Mouse (Mus musculus): Measurements from ENCODE around the gene Pde8b. TPM values are rescaled to one million over a fixed set of nuclear protein-coding genes. Genes with fewer than 3 reads are reported as not detected.
A peak's percentile ranks its signal among the peaks of the same experiment; 100 is the strongest.

The Pde8b gene
- polyA plus RNA-seq, 1 experiment, result 1.2 TPM

DNA sequence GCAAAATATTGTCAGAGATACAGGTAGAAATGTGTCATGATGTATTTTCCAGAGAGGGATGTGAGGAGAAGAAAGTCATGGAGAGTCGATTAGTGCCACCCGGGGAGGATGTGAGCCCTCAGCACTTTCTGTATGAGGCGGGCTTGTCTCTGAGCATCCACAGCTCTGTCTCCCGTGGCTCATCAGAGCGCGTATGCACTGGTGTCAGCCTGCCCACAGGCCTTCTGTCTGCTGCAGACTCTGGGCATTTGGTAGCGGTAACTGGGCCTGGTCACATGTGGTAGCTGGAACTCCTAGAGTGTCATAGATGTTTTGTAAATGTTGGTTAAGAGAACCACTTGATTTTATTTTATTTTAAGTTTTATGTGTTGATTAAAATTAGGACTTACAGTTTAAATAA is 240.9 kb downstream of the Pde8b start:
- H3K9ac ChIP-seq (ENCODE audit: low read depth, poor library complexity, severe bottlenecking), result no peak overlapping the region
- H3K36me3 ChIP-seq (ENCODE audit: control insufficient read depth, insufficient read depth, low read length, poor library complexity, severe bottlenecking), result no peaks in the 10 kb centered on the region
- TF ChIP-seq CTCF (IDR thresholded peaks at IDR 0.05; ENCODE audit: low read depth, low read length) (no peak), EP300 (IDR thresholded peaks at IDR 0.05; ENCODE audit: insufficient read depth, low read depth, low read length) (no peak), POLR2A (IDR thresholded peaks at IDR 0.05; ENCODE audit: insufficient read depth, low read length) (no peak)
- no peaks in the 10 kb centered on the region for H3K27me3 ChIP-seq (ENCODE audit: control insufficient read depth, insufficient read depth, low read length, poor library complexity, severe bottlenecking)
- H3K4me1 ChIP-seq (ENCODE audit: control insufficient read depth, insufficient read depth, low read length), result no peaks in the 10 kb centered on the region
- no peak overlapping the region for H3K27ac ChIP-seq (ENCODE audit: insufficient read depth, low read length)
- H3K9me3 ChIP-seq (replicated peaks; ENCODE audit: control insufficient read depth, insufficient read depth, low read length, poor library complexity, severe bottlenecking), result no peaks in the 10 kb centered on the region
- no peak overlapping the region for H3K4me3 ChIP-seq (ENCODE audit: low read depth, low read length)

DNA sequence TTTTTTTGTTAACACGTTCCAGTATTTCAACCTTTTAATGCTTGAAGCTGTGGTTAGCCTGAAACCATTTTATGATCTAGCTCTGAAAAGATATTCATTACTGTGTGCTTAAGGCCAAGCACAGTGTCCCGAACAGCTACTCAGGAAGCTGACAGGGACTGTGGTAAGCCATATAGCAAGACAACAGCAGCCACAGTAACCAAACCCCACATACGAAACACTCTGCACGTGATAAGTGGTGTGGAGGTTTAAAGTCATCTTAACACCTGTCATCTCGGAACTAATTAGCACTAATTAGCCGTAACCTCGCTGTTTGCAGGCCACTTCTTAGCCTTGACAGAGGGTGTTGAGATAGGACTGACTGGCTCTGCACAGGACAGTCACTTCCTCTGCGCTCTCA is 242.9 kb downstream of the Pde8b start:
- Histone ChIP-seq H3K9ac (ENCODE audit: low read depth, poor library complexity, severe bottlenecking) (no peak overlapping the region), H3K4me1 (ENCODE audit: control insufficient read depth, insufficient read depth, low read length) (no peaks in the 10 kb centered on the region)
- TF ChIP-seq POLR2A (IDR thresholded peaks at IDR 0.05; ENCODE audit: insufficient read depth, low read length) (no peak), EP300 (IDR thresholded peaks at IDR 0.05; ENCODE audit: insufficient read depth, low read depth, low read length) (no peak), CTCF (IDR thresholded peaks at IDR 0.05; ENCODE audit: low read depth, low read length) (no peak)

DNA sequence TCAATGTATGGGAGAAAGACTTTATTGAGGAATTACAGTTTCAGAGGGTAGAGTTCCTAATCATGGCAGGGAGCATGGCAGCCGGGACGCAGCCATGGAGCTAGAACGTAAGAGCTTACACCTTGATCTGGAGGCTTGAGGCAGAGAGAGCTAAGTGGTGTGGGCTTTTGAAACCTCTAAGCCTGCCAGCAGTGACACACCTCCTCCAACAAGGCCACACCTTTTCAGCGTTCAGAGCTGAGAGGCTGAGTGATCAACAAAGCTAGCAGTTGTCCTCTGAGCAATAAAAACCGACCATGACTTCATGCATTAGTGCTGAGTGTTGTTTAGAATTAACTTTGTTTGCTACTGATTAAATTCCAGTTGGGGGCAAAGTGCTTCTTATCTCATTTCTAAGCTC is 259.6 kb downstream of the Pde8b start:
- H3K4me1 ChIP-seq (ENCODE audit: control insufficient read depth, insufficient read depth, low read length), result no peaks in the 10 kb centered on the region
- no peaks in the 10 kb centered on the region for H3K27me3 ChIP-seq (ENCODE audit: control insufficient read depth, insufficient read depth, low read length, poor library complexity, severe bottlenecking)
- no peak overlapping the region for H3K9ac ChIP-seq (ENCODE audit: low read depth, poor library complexity, severe bottlenecking)
- H3K9me3 ChIP-seq (replicated peaks; ENCODE audit: control insufficient read depth, insufficient read depth, low read length, poor library complexity, severe bottlenecking), result no peaks in the 10 kb centered on the region
- no peak overlapping the region for H3K27ac ChIP-seq (ENCODE audit: insufficient read depth, low read length)
- no peak overlapping the region for H3K4me3 ChIP-seq (ENCODE audit: low read depth, low read length)
- TF ChIP-seq CTCF (IDR thresholded peaks at IDR 0.05; ENCODE audit: low read depth, low read length), result no peak
- TF ChIP-seq EP300 (IDR thresholded peaks at IDR 0.05; ENCODE audit: insufficient read depth, low read depth, low read length), result no peak
- TF ChIP-seq POLR2A (IDR thresholded peaks at IDR 0.05; ENCODE audit: insufficient read depth, low read length), result no peak
- no peaks in the 10 kb centered on the region for H3K36me3 ChIP-seq (ENCODE audit: control insufficient read depth, insufficient read depth, low read length, poor library complexity, severe bottlenecking)

More for the DNA sequence above, 242.9 kb downstream of the Pde8b start:
- Histone ChIP-seq H3K27ac (ENCODE audit: insufficient read depth, low read length) (no peak overlapping the region), H3K27me3 (ENCODE audit: control insufficient read depth, insufficient read depth, low read length, poor library complexity, severe bottlenecking) (no peaks in the 10 kb centered on the region), H3K9me3 (replicated peaks; ENCODE audit: control insufficient read depth, insufficient read depth, low read length, poor library complexity, severe bottlenecking) (no peaks in the 10 kb centered on the region), H3K36me3 (ENCODE audit: control insufficient read depth, insufficient read depth, low read length, poor library complexity, severe bottlenecking) (no peaks in the 10 kb centered on the region), H3K4me3 (ENCODE audit: low read depth, low read length) (no peak overlapping the region)

DNA sequence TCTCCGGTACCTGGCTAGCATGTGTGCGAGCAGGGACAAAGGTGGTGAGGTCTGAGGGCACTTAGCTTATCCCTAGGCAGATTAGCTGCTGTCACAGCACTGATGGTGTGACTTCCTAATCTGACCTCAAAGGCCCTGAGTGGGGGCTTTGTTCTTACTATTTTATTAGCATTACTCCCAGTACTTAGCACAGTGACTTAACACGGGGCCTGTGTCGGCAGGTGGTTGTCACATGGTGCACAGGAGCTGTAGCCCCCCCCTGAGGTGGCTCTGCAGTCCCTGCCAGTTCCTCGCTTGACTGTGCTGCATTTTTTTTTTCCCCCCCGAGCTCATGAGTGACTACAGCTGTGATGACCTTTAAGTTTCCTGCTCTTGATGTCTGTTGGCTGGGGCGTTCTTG is 271.1 kb downstream of the Pde8b start:
- no peak for TF ChIP-seq POLR2A (IDR thresholded peaks at IDR 0.05; ENCODE audit: insufficient read depth, low read length)
- TF ChIP-seq CTCF (IDR thresholded peaks at IDR 0.05; ENCODE audit: low read depth, low read length), result no peak
- TF ChIP-seq EP300 (IDR thresholded peaks at IDR 0.05; ENCODE audit: insufficient read depth, low read depth, low read length), result no peak
- no peak overlapping the region for H3K27ac ChIP-seq (ENCODE audit: insufficient read depth, low read length)
- no peaks in the 10 kb centered on the region for H3K9me3 ChIP-seq (replicated peaks; ENCODE audit: control insufficient read depth, insufficient read depth, low read length, poor library complexity, severe bottlenecking)
- no peak overlapping the region for H3K9ac ChIP-seq (ENCODE audit: low read depth, poor library complexity, severe bottlenecking)
- H3K4me3 ChIP-seq (ENCODE audit: low read depth, low read length), result no peak overlapping the region
- no peaks in the 10 kb centered on the region for H3K36me3 ChIP-seq (ENCODE audit: control insufficient read depth, insufficient read depth, low read length, poor library complexity, severe bottlenecking)
- H3K27me3 ChIP-seq (ENCODE audit: control insufficient read depth, insufficient read depth, low read length, poor library complexity, severe bottlenecking), result no peaks in the 10 kb centered on the region
- no peaks in the 10 kb centered on the region for H3K4me1 ChIP-seq (ENCODE audit: control insufficient read depth, insufficient read depth, low read length)

DNA sequence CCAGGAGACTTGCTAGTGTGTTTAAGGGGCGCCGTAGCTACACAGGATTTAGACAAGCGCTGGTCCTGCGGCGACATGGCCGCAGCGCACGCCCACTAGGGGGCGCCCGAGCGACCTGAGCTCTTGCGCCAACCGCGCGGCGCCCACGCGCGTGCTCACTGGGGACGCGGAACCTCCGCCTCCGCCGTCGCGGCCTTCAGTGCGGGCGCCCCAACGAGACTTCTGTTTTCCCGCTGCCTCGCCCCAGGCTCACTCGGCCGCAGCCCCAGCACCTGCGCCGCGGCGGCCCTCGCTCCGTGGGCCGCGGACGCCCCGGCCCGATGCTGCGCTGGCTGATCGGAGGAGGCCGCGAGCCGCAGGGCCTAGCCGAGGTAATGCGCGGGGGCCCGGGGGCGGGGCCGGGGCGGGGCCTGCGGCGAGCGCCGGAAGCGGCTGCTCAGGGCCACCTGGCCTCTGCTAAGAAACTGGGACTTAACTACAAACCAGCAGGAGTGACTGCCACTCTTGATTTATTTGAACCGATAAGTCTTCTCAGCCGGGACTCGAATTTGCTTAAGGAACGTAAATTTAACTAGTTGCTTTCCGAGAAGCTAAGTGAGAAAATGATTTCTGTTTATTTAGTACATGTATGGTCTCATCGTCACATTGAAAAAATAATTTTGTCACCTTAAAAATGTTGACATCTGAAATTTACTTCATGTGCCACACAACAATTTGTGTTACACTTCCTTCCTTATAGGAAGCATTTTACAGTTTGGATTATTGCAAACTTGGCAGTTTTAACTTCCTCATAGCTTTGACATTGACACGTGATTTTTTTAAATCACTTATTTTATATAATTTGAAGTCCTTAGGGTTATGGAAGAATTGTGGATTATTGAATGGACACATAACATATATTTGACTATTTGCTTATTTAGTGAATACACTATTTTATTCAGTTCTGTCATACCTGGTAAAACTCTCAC is 273.6 kb downstream of the Pde8b start, which contains the start of gene Wdr41:
Gene Wdr41, plus strand, starts transcription at position 126 of the 968 bp plus-strand sequence.
- Histone ChIP-seq H3K27me3 (ENCODE audit: control insufficient read depth, insufficient read depth, low read length, poor library complexity, severe bottlenecking) (no peaks in the 10 kb centered on the region), H3K4me1 (ENCODE audit: control insufficient read depth, insufficient read depth, low read length) (no peaks in the 10 kb centered on the region), H3K4me3 (ENCODE audit: low read depth, low read length) (peak within 1 kb of the TSS; percentile 72), H3K9me3 (replicated peaks; ENCODE audit: control insufficient read depth, insufficient read depth, low read length, poor library complexity, severe bottlenecking) (no peaks in the 10 kb centered on the region), H3K9ac (ENCODE audit: low read depth, poor library complexity, severe bottlenecking) (peak within 1 kb of the TSS; percentile 95), H3K27ac (ENCODE audit: insufficient read depth, low read length) (no peak within 1 kb of the TSS), H3K36me3 (ENCODE audit: control insufficient read depth, insufficient read depth, low read length, poor library complexity, severe bottlenecking) (no peaks in the 10 kb centered on the region)
- TF ChIP-seq POLR2A (IDR thresholded peaks at IDR 0.05; ENCODE audit: insufficient read depth, low read length) (no peak), CTCF (IDR thresholded peaks at IDR 0.05; ENCODE audit: low read depth, low read length) (peak; percentile 87)

DNA sequence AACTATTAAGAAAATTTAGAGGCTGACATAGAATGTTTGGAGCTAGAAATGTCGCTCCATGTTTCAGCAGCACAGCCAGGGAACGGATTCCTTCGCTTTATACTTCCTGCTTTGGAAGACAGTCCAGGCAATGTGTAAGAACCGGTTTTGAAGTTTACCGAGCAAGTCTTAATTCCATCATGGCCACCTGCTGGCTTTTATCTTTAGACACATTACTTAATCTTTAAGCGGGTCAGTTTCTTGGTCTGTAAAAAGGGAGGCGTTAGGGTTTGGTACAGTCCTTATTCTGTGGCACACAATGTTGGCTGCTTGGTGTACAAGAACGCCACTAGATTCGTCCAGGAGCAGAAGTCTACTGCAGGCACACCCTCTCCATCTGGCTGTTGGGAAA is 274.3 kb downstream of the Pde8b start:
- no peak overlapping the region for H3K27ac ChIP-seq (ENCODE audit: insufficient read depth, low read length)

More for the DNA sequence above, 274.3 kb downstream of the Pde8b start:
- no peaks in the 10 kb centered on the region for H3K36me3 ChIP-seq (ENCODE audit: control insufficient read depth, insufficient read depth, low read length, poor library complexity, severe bottlenecking)
- H3K9ac ChIP-seq (ENCODE audit: low read depth, poor library complexity, severe bottlenecking), result 0 out of 2 replicates have a peak overlapping the region, but pooled peaks have one; percentile 30
- no peaks in the 10 kb centered on the region for H3K27me3 ChIP-seq (ENCODE audit: control insufficient read depth, insufficient read depth, low read length, poor library complexity, severe bottlenecking)
- H3K4me3 ChIP-seq (ENCODE audit: low read depth, low read length), result peak overlapping the region; percentile 11; the same call in 1 of the 2 replicates
- no peaks in the 10 kb centered on the region for H3K4me1 ChIP-seq (ENCODE audit: control insufficient read depth, insufficient read depth, low read length)
- H3K9me3 ChIP-seq (replicated peaks; ENCODE audit: control insufficient read depth, insufficient read depth, low read length, poor library complexity, severe bottlenecking), result no peaks in the 10 kb centered on the region
- no peak for TF ChIP-seq CTCF (IDR thresholded peaks at IDR 0.05; ENCODE audit: low read depth, low read length)
- TF ChIP-seq EP300 (IDR thresholded peaks at IDR 0.05; ENCODE audit: insufficient read depth, low read depth, low read length), result no peak
- TF ChIP-seq POLR2A (IDR thresholded peaks at IDR 0.05; ENCODE audit: insufficient read depth, low read length), result no peak

Other genes starting within 250 kb of the Pde8b start
- 12.3 and 13.7 TPM in 2 replicates for gene Zbed3, start 73.3 kb upstream of the Pde8b start, polyA plus RNA-seq (2011; ENCODE audit: insufficient read depth, insufficient read length, low read depth, missing spikeins)
- gene Aggf1, start 125.0 kb upstream of the Pde8b start, polyA plus RNA-seq (2011; ENCODE audit: insufficient read depth, insufficient read length, low read depth, missing spikeins), result 42.2 and 42.4 TPM in 2 replicates
- not detected in 2 replicates for gene Crhbp, start 194.6 kb upstream of the Pde8b start, polyA plus RNA-seq (2011; ENCODE audit: insufficient read depth, insufficient read length, low read depth, missing spikeins)
- not detected in 2 replicates for gene S100z, start 228.4 kb upstream of the Pde8b start, polyA plus RNA-seq (2011; ENCODE audit: insufficient read depth, insufficient read length, low read depth, missing spikeins)

All from ES-Bruce4 (cell line).